Mouse (Mus musculus): ENCODE results near the gene Thada.

Gene Thada

GRCm38 (mm10) chr17:84185581-84186450 lies 280.2 kb downstream of the Thada start:
- DNase-seq (ENCODE audit: low spot score) = peak; percentile 38

DNA sequence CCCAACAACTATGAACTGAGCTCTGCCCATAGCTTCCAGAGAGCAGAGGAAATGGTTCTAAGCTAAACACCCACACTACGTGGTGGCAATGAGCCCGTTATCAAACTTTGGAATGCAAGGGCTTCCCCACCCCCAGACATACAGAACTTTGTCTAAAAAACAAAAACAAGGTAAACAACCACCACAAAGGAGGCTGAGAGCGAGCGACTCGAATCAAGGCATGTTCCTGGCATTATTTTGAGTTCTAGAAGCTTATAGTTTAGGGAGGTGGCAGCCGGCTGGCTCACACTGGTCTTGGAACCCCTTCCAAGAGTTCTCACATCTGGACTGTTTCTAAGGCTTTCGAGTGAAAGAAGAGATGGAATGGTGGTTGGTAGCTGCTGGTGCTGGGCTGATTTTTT lies 281.0 kb downstream of the Thada start:
- DNase-seq (ENCODE audit: low spot score) = no peak

GRCm38 (mm10) chr17:84183291-84183781 lies 282.7 kb downstream of the Thada start:
- DNase-seq (ENCODE audit: low spot score) = peak; percentile 86

DNA sequence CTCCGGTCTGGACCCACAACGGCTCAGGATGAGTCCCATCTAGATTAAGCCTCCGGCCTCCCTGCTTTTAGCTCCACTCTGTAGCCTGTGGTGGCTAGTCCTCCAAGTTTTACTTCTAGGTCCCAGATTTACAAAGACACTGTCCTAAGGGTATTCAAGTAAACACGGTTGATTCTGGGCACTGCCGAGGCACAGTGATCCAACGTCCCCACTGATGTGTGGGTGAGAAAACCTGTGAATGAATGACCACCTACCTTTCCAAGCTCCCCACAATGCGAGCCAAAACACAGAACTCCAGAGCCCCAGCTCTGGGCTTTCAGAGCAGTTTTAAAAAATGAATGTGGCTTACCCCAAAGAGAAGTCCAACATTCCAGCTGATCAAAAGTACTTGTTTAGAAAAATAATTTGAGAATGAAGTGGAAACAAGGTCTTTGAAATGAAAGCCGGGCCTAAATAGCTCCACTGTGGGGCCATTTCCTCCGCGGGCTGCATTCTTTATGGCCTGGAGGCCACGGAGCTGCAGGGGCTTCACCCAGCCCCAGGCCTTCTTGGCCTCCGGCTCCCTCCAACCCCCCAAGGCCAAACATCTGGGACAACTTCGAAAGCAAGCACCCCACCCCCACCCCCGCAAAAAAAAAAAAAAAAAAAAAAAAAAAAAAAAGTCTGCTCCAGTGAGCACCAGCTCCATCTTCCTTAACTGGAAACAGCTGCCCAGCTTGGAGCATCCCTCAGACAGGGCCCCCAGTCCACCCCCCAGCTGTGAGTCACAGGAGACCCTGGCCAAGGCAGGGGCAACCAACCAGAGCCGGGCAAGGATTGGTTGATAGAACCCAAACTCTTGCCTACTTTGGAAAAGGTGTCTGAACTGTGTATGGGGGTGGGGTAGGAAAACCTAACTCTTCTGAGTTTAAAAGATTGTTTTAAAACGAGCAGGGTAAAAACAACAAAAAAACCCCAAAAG lies 283.4 kb downstream of the Thada start:
- DNase-seq (ENCODE audit: low spot score) = no peak

DNA sequence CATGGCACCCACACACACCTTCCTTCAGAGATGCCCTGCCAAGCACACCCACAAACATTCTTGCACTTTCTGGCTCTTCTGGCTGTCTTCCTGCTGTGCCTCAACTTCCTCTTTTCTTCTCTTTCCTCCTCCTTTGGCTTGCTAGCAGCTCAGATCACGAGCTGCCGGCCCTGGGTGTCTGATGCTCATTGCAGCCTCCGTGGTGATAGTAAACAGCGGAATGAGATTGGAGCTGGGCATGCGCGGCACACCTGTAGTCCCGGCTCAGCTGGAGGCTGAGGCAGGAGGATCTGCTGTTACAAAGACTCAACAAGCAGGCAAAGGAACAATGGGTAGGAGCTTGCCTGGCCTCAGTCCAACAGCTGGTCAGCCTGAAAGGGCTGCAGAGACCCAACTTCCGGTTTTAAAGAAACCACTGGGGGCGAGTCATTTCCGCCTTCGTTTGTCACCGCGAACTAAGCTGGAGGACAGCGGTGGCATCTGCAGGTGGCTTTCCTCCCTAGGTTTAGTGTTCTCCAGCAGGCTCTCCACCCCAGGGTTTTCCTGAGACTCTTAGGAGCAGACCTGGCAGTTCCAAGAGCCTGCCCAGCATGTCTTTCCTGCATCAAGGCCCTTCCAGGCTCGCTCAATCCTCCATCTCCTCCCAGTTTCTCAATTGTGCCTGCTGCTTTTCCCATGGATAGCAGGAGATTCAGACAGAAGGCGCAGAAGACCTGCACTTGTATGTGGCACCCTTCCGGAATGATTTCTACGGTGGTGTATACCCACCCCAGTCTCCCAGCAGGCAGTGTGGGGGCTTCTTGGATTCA lies 284.3 kb downstream of the Thada start:
- peak; percentile 55 for DNase-seq (ENCODE audit: low spot score)

DNA sequence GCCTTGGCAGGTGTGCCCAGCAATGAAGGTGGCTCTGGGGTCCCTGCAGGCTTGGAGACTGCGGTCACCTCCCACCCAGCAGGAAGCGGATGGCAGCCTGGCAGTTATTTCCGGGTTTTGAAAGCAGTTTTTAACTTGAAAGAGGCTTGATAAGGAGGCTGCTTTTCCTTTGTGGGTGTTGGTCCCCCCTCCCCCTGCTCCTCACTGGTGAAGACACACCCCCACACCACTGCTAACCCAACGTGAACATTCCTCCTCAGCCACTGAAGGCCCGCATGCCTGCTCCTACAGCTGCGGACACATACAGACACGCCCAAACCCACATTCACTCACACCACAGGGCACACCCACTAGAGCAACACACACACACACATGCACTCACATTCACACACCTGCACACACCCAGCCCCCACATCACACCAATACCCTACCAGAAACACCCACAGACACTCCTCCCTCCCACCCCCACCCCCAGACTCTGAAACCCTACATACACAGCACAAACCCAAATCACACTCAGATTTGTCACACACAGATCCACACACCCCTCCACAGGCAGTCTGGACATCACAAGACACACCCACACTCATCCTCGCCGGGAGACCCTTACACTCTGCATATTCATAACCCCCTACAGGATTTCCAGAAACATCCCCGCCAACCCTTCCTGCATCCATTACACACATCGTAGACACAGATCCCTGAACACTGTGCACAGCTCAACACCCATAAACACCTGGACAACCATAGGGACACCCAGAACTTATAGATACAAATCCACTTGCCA lies 285.1 kb downstream of the Thada start:
- no peak for DNase-seq (ENCODE audit: low spot score)

DNA sequence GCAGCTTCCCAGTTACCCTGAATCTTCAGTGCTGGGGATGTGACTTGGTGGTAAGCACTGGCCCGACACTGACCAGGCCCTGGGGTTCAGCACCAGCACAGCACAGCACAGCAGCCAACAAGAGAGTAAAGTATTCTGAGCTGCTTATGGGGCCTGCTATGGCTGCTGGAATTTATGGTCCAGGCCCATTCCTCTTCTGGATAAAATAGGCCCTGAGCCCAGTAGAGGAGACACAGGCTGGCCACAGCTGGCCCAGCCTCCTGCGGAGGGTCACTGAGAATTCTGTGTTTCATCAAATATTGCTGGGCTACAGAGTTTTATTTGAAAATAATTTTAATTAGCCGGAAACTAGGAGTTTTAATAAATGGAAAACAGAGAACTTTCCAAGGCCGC lies 286.0 kb downstream of the Thada start:
- no peak for DNase-seq (ENCODE audit: low spot score)

GRCm38 (mm10) chr17:84179026-84179972 lies 286.7 kb downstream of the Thada start:
- DNase-seq (ENCODE audit: low spot score) = no peak

DNA sequence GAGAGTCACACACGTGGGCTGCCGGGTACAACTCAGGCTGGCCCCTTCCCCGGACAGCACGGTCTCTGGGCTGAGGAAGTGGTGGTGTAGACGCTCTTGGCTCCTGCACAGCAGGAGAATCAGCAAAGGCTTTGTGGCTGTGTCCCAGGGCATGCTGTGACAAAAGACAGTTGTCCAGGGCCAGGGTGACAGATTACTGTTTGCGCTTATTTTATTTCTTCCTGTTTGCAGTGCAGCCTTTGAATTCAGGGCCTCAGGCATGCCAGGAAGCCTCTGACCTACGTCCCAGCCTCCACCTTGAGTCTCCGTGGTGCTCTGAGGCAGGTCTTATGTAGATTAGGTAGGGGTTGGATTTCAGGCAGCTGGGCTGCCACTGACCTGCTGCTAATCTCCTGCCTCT lies 288.5 kb downstream of the Thada start:
- DNase-seq (ENCODE audit: low spot score) = no peak

DNA sequence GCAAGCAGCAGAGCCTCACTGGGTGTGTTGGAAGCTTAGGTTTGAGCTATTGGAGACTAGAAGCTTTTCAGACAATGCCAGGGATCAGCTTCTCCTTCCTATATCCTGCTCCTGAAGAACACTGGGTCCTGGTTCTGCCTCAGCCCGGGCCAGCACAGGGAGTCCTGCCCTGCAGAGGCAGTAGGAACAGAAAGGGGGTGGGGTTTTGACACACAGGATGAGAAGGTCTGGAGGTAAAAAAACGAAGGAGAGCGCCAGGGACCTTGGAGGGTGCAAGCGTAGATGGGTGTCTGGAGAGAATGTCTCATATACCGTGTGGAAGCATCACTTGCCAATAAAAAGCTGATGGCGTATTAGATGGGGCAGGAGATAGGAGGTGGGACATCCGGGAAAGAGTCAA lies 289.6 kb downstream of the Thada start:
- DNase-seq (ENCODE audit: low spot score) = no peak

DNA sequence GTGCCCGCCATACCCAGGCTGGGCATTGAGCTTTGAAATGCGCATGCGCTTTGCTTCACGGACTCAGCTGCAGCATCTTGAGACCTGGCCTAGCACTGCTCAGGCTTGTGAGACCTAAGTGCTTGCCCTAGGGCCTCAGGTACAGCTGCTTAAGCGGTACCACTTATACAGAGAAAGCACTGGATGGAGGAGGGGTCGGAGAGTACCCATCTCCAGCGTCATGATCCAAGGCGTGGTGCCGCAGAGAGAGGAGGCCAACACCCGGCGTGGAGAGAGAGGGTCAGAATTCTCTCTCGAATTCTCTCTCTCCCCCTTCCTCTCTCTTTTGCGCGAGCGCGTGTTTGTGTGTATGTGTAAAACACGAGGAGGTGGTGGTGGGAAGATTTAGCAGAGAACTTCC lies 290.8 kb downstream of the Thada start:
- DNase-seq (ENCODE audit: low spot score) = no peak

GRCm38 (mm10) chr17:84167377-84167776 lies 298.6 kb downstream of the Thada start:
- DNase-seq (ENCODE audit: low spot score) = no peak

DNA sequence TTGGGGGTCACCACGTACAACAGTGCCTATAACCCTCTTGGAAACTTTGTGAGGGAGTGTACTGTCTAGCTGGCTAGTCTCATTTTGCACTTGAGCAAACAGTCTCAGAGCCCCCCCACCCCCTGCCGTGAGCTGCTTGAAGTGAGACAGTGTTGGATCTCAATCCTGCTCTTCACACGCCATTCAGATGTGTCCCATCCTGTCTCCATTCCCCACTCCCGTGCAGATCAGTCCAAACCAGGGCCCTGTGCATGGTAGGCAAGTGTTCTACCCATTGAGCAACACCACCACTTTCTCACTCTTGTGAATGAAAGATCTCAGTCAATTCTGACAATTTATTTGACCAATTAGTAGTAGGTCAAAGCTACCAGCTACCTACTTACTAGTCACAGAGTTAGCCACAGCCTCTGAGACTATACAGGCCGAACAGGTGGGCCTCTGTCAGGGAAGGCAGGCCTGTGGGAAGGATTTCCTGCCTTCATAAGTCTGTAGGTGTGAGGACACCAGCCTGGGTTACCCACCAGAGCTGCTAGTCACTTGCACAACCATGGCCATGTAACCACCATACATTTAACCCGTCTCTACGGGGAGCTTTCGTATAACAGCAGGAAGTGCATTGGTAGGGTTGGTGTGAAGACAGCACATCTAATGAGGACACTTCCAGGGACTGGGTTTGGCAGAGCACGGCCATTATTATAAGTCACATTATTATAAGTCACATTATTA lies 299.7 kb downstream of the Thada start:
- no peak for DNase-seq (ENCODE audit: low spot score)

GRCm38 (mm10) chr17:84165735-84166134 lies 300.3 kb downstream of the Thada start:
- no peak for DNase-seq (ENCODE audit: low spot score)

- DNase-seq (ENCODE audit: low spot score) = no peak
Observed at GRCm38 (mm10) chr17:84164146-84164545, 301.9 kb downstream of the Thada start.

DNA sequence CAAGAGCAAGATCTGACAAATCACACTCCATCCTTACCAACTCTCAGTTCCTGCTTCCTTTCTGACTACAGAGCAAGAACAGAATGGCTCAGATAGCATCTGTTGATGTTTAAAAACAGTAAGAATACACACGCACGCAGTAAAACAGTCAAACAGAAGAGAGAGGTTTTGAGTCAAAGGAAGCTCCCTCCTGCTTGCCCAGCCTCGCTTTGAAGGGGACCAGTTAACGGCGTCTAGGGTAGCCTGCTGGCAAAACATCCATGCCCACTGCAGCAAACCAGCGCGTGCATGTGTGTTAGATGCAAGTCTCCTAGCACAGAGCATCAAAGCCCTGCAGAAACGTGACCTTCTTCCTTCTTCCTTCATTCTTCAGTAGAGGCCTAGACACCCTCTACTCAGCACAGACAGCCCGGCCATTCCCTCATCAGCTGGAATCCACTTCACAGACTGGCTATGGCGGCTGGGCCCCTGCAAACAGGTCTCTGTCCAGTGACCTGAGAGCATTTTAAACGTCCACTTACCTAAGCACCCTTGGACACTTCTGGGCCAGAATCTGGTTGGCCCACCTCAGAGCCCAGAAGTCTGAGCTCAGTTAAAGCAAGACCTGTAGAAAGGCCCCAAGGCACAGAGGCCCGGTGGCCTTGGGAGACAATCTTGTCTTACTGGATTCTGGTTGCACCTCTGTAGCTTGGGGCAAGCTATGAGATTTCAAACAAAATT lies 302.8 kb downstream of the Thada start:
- no peak for DNase-seq (ENCODE audit: low spot score)

DNA sequence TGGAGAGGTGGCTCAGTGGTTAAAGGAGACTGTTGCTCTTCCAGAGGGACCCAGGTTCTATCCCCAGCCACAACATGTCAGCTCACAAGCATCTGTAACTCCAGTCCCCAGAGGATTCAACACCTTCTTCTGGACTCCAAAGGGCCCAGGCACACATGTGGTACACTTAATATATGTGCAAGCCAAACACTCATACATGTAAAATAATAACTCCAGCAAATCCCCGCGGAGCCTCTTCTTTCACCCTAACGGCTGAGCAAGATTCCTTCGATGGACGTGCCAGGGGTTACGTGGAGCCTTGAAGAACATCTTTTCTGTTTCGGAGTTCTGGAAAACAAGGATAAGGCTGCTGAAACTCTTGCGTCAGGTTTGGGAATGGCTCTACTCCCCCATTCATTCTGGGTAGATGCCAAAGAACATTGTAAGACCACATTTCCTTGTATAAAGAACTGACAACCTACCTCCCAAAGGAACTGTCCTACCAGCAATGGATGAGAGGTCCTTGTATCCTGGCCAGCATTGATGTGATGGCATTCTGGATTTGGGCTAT lies 303.7 kb downstream of the Thada start:
- no peak for DNase-seq (ENCODE audit: low spot score)

GRCm38 (mm10) chr17:84161231-84161854 lies 304.7 kb downstream of the Thada start:
- DNase-seq (ENCODE audit: low spot score) = no peak
